Mouse (Mus musculus): ENCODE results near the gene Atf5. TPM values are rescaled to one million over a fixed set of nuclear protein-coding genes. Genes with fewer than 3 reads are reported as not detected.

Gene Atf5
- polyA plus RNA-seq, 1 experiment = 32.8 TPM

GRCm38 (mm10) chr7:44857042-44857552 is 40.6 kb upstream of the Atf5 start, which contains the start of gene Pnkp:
Gene Pnkp, plus strand, starts transcription at chr7:44857139.
- H3K4me1 ChIP-seq (ENCODE audit: control insufficient read depth, insufficient read depth, low read length) = peaks cover 29% of the 10 kb centered on the region
- H3K4me3 ChIP-seq (ENCODE audit: insufficient read depth, low read length) = peak within 1 kb of the TSS; percentile 96
- H3K27ac ChIP-seq (ENCODE audit: insufficient read depth, low read depth, low read length) = peak within 1 kb of the TSS; percentile 92
- TF ChIP-seq POLR2A (IDR thresholded peaks at IDR 0.05; ENCODE audit: borderline replicate concordance, low read depth, low read length) = no peak
- no peak for TF ChIP-seq CTCF (IDR thresholded peaks at IDR 0.05; ENCODE audit: low read depth, low read length)

DNA sequence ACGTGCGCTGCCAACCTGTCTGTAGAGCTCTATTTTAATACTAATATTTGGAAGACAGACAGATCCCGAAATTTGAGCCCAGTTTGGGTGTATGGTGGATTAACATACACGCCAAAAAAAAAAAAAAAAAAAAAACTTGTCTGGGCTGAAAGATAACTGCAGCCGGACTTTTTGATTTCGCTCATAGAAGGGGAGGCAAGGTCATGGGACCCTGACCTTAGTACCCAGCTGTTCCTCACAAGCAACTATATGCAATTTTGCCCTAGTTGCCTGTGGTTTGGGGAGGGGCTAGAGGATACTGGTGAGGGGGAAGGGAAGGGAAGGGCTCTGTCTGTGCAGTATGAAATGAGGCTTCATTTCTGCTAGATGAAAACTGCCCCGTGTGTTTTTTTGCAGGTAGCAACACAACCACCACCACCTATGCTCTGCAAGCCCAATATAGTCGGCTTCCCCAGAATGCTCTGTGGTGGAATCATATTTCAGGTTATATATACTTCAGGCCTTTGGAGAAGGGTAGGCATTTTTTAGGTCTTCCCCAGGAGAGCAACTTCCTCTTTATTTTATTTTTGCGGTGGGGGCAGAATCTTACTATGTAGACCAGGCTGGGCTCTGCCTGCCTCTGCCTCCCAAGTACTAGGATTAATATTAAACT is 39.9 kb upstream of the Atf5 start:
- peak overlapping the region; percentile 92 for H3K27ac ChIP-seq (ENCODE audit: insufficient read depth, low read depth, low read length)
- peaks cover 32% of the 10 kb centered on the region for H3K4me1 ChIP-seq (ENCODE audit: control insufficient read depth, insufficient read depth, low read length)
- TF ChIP-seq CTCF (IDR thresholded peaks at IDR 0.05; ENCODE audit: low read depth, low read length) (no peak), POLR2A (IDR thresholded peaks at IDR 0.05; ENCODE audit: borderline replicate concordance, low read depth, low read length) (no peak)
- peak overlapping the region; percentile 96 for H3K4me3 ChIP-seq (ENCODE audit: insufficient read depth, low read length)

DNA sequence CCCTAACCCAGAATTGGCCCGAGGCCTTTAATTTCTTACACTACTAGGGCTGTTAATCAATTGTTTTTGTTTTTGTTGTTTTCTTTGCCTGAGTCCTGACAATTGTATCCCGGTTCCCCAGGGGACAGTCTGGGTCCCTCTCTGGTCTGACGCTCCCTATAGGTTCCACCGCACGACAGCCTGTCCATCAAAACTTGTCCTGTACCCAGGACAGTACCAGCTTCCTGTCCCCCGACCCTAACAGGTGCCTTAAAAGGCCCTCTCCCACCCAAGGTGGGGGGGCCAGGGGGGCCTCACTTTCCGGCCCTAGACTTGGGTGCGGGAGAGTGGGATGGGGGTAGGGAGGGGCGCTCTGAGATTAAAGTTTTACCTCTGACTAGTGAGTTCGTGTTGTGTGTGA is 38.6 kb upstream of the Atf5 start:
- peak overlapping the region; percentile 57 for H3K4me3 ChIP-seq (ENCODE audit: insufficient read depth, low read length)
- H3K27ac ChIP-seq (ENCODE audit: insufficient read depth, low read depth, low read length) = peak overlapping the region; percentile 92
- 0 out of 2 replicates have a peak, but pooled peaks have one; percentile 17 for TF ChIP-seq CTCF (IDR thresholded peaks at IDR 0.05; ENCODE audit: low read depth, low read length)
- no peak for TF ChIP-seq POLR2A (IDR thresholded peaks at IDR 0.05; ENCODE audit: borderline replicate concordance, low read depth, low read length)
- peaks cover 35% of the 10 kb centered on the region for H3K4me1 ChIP-seq (ENCODE audit: control insufficient read depth, insufficient read depth, low read length)

DNA sequence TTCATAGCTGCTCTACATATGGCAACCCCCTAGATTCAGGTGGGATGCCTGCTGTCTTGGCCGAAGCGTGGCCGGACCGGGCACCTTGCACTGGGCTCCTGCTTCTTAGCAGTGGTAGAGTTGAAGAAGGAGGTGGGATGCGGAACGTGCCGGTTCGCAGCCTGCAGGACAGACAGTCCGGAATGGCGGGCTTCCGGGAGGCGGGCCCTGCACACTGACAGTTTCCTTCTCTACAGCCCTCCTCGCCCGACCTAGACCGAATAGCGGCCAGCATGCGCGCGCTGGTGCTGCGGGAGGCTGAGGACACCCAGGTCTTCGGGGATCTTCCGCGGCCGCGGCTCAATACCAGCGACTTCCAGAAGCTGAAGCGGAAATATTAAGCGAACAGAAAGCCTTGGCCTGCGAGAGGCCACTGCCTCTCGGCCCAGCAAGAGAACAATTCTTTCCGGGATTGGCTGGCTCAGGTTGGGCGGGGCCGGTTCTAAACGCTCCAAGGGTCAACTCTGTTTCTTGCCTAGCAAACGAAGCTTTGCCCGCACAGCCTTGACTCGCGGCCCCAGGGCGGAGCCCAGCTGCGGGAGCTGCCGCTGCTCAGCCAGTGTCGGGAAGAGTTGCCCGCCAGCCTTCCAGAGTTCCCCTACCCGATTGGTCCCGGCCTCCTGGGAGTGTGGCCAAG is 38.0 kb upstream of the Atf5 start:
- peaks cover 35% of the 10 kb centered on the region for H3K4me1 ChIP-seq (ENCODE audit: control insufficient read depth, insufficient read depth, low read length)
- H3K4me3 ChIP-seq (ENCODE audit: insufficient read depth, low read length) = peak overlapping the region; percentile 57
- no peak for TF ChIP-seq CTCF (IDR thresholded peaks at IDR 0.05; ENCODE audit: low read depth, low read length)
- TF ChIP-seq POLR2A (IDR thresholded peaks at IDR 0.05; ENCODE audit: borderline replicate concordance, low read depth, low read length) = no peak
- H3K27ac ChIP-seq (ENCODE audit: insufficient read depth, low read depth, low read length) = peak overlapping the region; percentile 92

DNA sequence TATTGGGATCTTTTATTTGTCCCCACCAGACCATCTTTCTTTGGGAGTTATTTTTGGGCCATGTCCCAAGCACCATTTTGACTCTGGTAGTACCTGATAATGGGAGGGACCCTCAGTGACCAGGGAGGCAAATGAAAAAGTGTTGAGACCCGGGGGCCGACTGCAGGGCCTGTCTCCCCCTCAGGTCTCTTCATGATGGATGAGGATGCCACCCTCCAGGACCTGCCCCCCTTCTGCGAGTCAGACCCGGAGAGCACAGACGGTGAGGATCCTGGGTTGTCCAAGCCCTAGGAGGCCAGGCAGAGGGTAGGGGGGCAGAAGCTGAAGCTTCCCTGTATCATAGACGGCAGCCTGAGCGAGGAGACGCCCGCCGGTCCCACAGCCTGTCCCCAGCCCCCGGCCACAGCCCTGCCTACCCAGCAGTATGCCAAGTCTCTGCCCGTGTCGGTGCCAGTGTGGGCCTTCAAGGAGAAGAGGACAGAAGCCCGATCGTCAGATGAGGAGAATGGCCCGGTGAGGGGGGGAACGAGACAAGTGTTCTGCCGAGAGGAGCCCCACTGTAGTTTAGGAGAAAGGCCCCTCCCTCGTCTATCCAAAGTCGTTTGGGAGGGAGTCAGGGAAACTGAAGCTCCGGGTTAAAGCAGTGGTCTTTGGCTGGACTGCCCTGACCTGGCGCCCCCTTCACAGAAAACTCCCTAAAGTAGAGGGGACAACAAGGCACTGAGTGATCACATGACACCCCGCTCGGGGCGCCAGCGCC is 37.3 kb upstream of the Atf5 start:
- TF ChIP-seq POLR2A (IDR thresholded peaks at IDR 0.05; ENCODE audit: borderline replicate concordance, low read depth, low read length) (no peak), CTCF (IDR thresholded peaks at IDR 0.05; ENCODE audit: low read depth, low read length) (no peak; the same call in 1 of the 2 replicates)
- H3K4me1 ChIP-seq (ENCODE audit: control insufficient read depth, insufficient read depth, low read length) = peaks cover 35% of the 10 kb centered on the region
- H3K27ac ChIP-seq (ENCODE audit: insufficient read depth, low read depth, low read length) = peak overlapping the region; percentile 92
- H3K4me3 ChIP-seq (ENCODE audit: insufficient read depth, low read length) = peak overlapping the region; percentile 57

GRCm38 (mm10) chr7:44853065-44853464 is 36.6 kb upstream of the Atf5 start:
- no peak overlapping the region for H3K4me3 ChIP-seq (ENCODE audit: insufficient read depth, low read length)
- peaks cover 30% of the 10 kb centered on the region for H3K4me1 ChIP-seq (ENCODE audit: control insufficient read depth, insufficient read depth, low read length)
- no peak overlapping the region for H3K27ac ChIP-seq (ENCODE audit: insufficient read depth, low read depth, low read length)
- TF ChIP-seq CTCF (IDR thresholded peaks at IDR 0.05; ENCODE audit: low read depth, low read length) = no peak
- no peak for TF ChIP-seq POLR2A (IDR thresholded peaks at IDR 0.05; ENCODE audit: borderline replicate concordance, low read depth, low read length)

GRCm38 (mm10) chr7:44852259-44853027 is 36.0 kb upstream of the Atf5 start:
- Histone ChIP-seq H3K4me1 (ENCODE audit: control insufficient read depth, insufficient read depth, low read length) (peaks cover 30% of the 10 kb centered on the region), H3K4me3 (ENCODE audit: insufficient read depth, low read length) (no peak overlapping the region), H3K27ac (ENCODE audit: insufficient read depth, low read depth, low read length) (no peak overlapping the region)
- TF ChIP-seq POLR2A (IDR thresholded peaks at IDR 0.05; ENCODE audit: borderline replicate concordance, low read depth, low read length) (no peak), CTCF (IDR thresholded peaks at IDR 0.05; ENCODE audit: low read depth, low read length) (no peak)

- no peak for TF ChIP-seq POLR2A (IDR thresholded peaks at IDR 0.05; ENCODE audit: borderline replicate concordance, low read depth, low read length)
Measured at GRCm38 (mm10) chr7:44851625-44852234, 35.3 kb upstream of the Atf5 start.

More at GRCm38 (mm10) chr7:44851625-44852234, 35.3 kb upstream of the Atf5 start:
- peaks cover 31% of the 10 kb centered on the region for H3K4me1 ChIP-seq (ENCODE audit: control insufficient read depth, insufficient read depth, low read length)
- H3K27ac ChIP-seq (ENCODE audit: insufficient read depth, low read depth, low read length) = no peak overlapping the region
- 0 out of 2 replicates have a peak overlapping the region, but pooled peaks have one; percentile 65 for H3K4me3 ChIP-seq (ENCODE audit: insufficient read depth, low read length)

Measured in bone marrow macrophage, adult 2 months (primary cell).